Mouse (Mus musculus) 3T3-L1 (cell line): ENCODE results near the gene Wfdc13.
A peak's percentile ranks its signal among the peaks of the same experiment; 100 is the strongest.

Experiments used
- DNase-seq: peaks from one replicate; pipeline ENCODE4 v3.0.0-alpha.2; 2015; ENCODE audit warnings: low read depth, low spot score

The Wfdc13 gene

DNA sequence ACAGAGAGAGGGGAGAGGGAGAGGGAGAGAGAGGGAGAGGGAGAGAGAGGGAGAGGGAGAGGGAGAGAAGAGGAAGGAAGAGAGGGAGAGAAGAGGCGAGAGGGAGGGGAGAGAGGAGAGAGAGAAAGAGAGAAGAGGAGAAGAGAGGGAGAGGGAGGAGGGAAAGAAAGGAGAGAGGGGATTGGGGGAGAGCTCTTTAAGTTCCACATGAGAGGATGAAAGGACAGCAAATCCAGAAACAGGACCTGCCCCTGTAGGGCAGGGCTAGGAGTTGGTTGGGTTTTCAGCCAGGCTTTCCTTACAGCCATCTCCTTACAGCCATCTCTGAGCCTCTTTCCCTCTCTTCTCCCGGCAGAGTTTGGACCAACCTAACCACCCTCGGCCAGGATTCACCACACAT, at the start of gene Wfdc13:
TSS of gene Wfdc13 (plus strand) at position 301 of the 400 bp plus-strand sequence.
- DNase-seq = no peak

DNA sequence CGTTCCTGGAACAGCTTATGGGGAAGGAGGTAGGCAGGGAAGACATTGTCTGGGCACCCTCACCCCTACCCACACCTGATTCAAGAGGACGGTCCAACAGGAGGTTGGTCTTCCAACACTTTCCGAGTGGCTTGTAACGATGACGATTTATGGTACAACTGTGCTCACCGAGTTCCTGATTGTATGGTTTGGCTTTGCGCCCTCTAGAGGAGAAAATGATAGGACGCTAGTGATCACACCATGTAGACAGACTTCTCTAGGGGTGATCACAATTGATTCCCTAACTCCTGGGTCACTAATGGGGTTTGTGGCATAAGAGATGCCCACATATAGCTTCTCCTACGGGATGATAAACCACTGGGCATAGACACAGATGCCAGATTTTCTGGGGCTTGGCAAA, 49.6 kb upstream of the Wfdc13 start:
- peak; percentile 16 for DNase-seq

DNA sequence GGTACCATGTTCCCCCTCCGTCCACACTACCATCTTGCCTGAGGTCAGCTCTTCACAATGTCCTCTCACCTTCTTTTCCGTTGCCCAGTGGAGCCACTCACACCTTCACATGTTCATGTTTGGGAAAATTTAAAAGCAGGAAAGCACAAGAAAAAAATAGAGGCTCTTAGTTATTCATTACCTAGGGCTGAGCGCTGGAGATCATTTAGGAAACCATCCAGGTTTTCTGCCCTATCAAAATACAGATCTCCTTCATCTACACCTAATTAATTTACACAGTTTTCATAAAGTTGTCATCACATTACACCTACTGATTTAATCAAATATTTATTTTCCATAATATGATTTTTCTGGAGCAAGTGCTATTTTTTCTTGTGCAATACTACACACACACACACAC, 46.2 kb upstream of the Wfdc13 start, which contains the start of gene Wfdc16:
TSS of gene Wfdc16 (minus strand) at position 101 of the 400 bp plus-strand sequence.
- no peak for DNase-seq

DNA sequence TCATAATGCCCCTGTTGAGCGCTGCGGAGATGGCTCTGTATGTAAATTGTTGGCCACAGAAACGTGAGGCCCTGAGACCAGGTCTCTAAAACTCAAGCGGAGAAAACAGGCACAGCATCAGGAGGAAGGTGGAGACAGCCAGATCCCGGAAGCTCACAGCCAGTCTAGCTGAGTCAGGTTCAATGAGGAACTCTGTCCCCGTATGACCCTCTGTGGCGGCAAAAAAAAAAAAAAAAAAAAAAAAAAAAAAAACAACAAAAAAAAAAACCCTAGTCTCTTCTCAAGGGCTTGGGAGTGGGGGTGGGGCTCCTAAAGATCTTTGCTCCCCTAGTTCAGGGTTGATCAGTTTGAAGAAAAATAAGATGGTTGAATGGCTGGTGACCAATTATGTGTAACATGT, 43.8 kb upstream of the Wfdc13 start:
- no peak for DNase-seq

DNA sequence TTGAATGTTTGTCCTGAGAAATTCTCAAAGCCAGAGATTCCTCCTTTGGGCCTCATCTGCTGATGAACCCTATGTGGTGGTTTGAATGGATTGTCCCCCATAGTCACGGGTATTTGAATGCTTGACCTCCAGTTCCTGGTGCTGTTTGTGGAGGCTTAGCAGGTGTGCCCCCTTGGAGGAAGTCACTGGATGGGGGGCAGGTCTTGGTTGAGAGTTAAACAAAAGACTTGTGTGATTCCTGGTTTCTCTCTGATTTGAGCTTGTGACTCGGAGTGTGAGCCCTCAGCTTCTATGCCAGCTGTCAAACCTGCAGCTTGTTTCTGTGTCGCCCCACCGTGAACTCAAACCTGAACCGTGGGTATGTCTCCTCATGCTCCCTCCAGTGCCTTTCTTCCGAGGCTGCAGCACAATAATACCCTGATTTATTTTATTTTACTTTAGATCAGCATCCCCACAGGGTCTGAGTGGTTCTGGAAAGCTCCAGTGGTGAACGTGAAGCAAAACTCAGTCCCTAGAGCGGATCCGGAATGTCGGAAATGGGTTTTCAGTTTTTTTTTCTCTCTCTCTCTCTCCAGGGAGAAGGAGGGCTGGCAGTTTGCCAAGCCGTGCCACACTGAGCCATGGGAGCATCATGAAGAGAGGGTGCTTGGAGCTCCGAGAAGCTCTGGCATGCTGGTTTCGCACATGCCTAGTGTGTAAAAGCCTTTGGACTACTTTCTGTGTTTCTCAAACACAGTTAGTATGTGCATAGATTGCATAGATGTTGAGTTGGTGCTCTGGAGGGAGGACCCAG, 42.8 kb upstream of the Wfdc13 start:
- DNase-seq = no peak

DNA sequence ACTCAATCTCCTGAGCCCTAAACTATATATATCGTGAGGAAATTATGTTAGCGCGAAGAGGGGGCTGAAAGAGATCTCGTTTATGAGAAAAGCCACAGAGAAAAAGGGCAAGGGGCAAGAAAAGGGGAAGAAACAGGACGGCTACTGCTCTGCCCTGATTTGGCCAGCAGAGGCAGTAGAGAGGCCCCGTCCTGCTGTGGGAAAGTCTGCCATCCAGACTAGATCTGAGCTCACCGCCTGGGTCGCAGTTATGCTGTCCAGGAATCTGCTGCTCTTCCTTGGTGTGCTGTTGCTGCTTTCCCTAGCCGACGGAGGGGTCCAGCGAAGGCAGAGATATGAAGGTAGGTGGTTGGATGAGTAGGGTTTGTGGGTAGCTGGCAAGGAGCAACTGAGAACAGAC, 29.0 kb upstream of the Wfdc13 start, which contains the start of gene Wfdc10:
TSS of gene Wfdc10 (plus strand) at position 189 of the 400 bp plus-strand sequence.
- DNase-seq = peak; percentile 44

DNA sequence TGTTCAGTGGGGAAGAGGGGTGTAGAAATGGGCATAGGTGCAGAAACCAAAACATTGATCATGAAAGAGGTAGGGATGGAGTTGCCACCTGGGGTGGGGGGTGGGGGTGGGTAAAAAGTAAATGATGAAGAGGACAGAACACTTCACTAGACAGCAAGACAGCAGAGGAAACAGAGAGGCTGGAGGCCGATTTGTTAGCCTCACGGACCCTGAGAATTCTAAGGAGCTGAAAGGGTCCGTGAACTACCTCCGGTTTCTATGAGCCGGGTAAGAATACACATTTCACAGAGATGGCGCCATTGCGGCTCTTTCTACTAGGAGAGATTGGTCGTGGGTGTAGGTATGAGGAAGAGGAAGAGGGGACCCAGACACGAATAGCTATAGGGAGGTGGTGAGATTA, 28.4 kb upstream of the Wfdc13 start, which contains the start of gene Wfdc9:
TSS of gene Wfdc9 (minus strand) at position 101 of the 400 bp plus-strand sequence.
- no peak for DNase-seq

DNA sequence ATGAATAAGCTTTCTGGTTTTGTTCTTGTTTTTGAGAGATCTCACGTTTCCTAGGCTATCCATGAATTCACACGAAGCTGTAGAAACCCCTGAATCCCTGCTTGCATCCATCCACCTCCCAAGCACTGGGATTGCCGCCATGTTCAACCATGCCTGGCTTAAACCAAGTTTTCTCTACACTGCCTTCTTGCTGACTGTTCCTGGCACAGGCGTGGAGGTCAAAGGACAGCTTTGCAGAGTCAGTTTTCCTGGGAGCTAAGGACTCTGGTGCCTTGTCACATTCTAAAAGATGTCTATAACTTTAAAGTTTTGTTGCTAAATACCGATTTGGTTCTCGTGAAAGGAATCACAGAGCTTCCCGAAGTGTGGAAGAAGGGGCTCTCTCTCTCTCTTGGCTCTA, 20.1 kb upstream of the Wfdc13 start:
- no peak for DNase-seq

DNA sequence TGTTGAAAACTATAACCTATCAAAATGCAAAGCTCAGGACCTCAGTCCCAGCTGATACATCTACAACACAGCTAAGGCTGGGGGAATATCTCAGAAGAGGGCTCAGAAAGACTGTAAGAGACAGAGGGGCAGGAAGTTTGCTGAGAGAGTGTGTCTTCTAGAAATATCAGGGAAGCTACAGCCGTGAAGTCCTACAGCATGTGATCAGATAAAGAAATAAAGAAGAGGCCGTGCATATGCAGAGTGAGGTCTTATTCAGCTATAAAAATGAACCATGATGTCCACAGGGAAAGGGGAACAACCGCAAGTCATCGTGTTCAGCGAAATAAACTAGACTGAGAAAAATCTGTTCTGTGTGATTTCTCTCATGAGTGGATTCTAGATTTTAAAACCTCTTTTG, 14.6 kb upstream of the Wfdc13 start:
- no peak for DNase-seq

DNA sequence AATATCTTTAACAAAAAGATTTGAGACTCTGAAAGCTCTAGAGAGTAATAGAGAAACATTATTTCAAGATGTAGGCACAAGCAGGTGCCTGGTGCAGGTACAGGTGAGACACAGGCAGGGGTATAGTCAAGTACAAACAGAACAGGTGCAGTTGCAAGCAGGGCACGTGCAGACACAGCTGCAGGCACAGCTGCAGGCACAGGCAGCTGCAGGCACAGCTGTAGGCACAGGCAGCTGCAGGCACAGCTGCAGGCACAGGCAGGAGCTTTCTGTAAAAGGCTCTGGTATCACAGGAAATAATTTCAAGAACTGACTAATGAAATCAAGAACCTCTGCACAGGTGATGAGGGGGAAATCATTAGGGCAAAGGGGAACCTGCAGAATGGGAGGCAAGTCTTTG, 14.0 kb upstream of the Wfdc13 start:
- DNase-seq = no peak

DNA sequence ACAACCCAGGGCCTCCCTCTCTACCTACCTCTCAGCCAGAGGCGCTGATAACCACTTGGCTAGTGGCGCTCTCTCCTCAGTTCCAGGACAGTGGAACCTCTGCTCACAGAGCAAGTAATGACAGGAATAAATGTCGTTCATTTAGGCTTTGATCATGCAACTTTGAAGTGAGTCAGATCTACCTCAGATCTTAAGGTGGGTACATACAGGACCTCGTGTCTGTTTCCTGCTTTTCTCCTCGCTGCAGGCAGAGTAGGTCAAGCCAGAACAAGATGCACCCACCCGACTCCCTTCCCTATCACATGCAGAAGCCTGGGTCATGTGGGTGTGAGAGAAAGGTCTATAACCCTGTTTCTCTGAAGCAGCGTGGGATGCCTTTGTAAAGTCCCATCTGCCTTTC, 10.9 kb upstream of the Wfdc13 start, which contains the start of gene Wfdc11:
TSS of gene Wfdc11 (minus strand) at position 101 of the 400 bp plus-strand sequence.
- DNase-seq = no peak

DNA sequence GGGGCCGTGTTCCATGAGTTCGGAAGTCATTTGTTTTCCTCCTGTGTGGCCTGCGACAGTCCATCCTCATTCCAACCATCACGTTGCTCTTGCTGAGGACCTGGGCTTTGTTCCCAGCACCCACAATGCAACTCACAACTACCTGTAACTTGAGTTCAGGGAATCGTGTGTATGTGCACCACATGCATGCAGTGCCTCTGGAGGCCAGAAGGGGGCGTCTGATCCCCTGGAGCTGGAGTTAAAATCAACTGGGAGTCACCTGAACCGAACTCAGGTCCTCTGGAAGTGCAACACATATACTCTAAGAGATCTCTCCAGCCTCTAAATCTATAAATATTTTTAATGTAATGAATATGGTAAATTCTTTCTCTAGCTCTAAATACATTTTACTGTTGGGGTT, 8.8 kb upstream of the Wfdc13 start:
- DNase-seq = no peak

DNA sequence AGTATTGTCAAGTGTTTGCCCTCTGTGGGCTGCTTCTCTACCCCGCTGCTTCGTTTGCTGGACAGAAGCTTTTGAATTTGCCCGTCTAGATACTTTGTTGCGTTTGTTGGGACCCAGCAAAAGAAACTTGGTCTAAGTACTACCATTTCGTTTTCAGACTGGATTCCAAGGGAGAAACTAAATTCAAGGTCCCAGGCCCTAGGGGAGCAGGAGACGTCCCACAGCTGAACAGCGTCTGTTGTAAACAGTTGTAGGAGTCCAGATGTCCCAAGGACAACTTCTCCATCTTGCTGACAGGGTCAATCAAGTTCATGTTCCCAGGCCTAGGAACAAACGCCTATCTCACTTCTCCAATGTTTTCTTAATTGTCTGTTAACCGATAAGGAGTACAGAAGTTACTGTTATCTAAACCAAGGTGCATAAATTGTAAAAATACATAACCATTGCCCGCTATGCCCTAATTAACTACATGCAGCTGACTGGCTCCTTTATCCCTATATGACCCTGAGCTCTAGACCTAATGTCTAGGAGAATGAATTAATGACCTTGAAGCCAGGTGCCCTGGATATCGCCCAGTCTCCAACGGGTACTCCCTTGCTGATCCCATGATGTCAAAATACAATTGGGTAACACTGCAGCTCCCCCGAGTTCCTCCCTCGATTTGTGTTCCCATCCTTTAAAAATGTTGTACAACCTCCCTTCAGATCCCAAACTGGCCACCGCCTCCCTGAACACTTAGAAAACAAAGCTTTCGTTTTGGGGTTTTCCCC, 7.8 kb upstream of the Wfdc13 start:
- no peak for DNase-seq

DNA sequence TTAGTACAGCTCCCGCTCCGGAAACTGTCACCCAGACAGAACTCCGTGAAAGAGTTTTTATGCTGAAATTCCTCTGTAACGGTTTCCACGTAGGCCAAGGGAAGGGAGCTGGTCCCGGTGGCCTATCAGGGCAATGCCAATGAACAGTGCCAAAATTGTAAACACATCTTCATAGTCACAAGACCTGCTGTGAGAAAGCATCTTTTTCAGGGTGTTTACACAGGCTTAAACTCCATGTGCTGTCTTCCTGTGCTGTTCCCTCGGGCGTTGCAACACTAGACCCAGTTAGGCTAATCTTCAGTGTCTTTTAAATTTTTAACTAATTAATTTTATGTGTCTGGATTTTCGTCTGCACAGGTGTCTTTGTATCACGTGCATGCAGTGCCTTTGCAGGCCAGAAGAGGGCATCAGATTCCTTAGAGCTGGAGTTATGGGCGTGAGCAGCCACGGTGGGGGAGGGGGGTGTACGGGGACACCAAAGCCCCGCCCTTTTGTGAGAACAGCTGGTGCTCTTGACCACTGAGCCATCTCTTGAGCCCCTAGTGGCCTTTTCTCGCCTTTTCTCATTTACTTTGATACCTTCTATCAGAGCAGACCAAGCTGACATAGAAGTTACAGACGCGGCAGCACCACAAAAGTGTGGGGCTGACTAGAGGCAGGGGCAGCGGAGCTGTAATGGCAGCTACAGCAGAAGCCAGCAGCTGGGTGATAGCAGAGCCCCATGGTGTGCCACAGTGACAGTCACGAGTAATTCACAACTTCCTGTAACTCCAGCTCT, 5.9 kb upstream of the Wfdc13 start:
- peak; percentile 81 for DNase-seq

DNA sequence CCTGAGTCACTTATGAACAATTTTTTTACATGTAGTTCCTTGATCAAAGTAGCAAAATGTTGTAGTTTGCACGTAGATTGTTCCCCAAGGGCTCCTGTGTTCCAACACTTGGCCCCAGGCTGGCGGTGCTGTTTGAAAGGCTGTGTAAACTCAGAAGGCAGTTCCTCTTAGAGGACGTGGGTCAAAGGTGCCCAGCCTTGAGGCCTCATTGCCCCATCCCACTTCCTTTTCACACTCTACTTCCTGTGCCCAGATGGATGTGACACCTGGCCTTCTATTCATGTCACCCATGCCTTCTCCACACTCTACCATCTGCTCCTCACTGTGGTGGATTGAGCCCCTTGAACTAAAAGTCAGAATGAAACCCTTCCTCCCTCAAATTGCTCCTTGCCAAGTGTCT, 5.0 kb upstream of the Wfdc13 start:
- DNase-seq = no peak

DNA sequence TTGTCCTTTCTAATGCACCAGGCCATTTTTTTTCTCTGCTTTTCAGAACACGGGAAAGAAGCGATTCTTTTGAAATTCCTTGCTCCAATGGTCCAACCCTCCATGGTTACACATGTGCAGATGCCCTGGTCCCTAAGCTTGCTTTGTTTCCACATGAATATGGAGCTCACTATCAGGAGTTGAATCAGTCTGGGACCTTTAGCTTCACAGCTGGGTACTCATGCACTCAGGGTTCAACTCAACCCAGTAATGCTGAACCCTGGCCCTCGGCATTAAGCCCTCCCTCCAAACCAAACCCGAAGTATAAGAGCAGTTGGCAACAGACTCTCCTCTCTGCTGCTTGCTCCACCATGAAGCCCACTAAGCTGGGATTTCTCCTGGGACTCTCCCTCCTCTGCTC, 13.3 kb downstream of the Wfdc13 start, which contains the start of gene Spint4:
TSS of gene Spint4 (plus strand) at position 301 of the 400 bp plus-strand sequence.
- DNase-seq = no peak

DNA sequence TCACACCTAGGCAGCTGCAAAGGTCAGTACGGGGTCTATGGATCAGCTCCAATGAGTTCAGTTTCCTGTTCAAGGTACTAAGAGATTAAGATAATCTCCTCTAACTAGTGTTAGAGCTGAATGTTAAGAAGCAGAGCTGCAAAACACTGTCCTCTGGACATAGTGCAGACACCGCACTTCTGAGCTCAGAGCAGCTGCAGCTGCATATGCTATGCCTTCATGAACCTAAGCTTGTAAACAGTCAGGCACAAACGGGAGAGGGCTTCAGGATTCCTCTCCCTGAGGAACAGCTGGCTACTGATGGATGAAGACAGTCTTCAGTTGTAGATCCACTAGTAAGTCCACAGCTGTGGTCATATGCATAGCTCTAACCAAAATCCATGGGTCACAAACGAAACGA, 16.1 kb downstream of the Wfdc13 start:
- DNase-seq = no peak

DNA sequence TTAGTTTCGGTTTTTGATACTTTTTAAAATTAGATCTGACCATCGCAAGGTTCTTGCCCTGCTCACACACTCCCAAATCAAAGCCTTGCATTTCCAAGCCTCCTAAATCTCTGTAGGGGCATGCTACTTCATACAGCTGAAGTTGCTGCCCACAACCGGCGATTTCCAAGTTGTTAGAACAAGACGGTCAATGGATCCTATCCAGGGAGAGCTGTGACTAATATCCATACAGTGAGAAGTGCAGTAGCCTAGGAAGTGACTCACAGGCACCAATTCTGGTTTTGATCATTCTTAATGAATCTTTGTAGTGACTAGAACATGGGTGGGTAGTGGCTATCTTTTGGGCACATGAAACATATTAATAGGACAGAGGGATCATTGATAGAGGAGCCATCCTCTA, 16.9 kb downstream of the Wfdc13 start:
- DNase-seq = peak; percentile 86

DNA sequence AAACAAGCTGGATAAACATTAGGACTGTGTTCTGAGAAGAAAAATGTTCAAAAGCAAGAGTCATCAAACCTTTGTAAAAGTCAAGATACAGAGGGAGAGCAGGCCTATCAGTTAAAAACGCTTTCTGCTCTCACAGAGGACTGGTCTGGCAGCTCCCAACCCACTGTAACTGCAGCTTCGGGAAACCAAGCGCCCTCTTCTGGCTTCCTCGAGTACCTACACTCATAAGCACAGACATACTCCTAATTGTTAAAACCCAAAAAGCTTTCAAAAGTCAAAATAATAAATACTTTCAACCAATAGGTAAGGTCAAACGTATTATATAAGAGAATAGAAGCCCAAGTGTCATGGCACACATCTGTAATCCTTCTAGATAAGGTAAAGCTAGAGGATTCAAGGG, 19.3 kb downstream of the Wfdc13 start:
- no peak for DNase-seq

DNA sequence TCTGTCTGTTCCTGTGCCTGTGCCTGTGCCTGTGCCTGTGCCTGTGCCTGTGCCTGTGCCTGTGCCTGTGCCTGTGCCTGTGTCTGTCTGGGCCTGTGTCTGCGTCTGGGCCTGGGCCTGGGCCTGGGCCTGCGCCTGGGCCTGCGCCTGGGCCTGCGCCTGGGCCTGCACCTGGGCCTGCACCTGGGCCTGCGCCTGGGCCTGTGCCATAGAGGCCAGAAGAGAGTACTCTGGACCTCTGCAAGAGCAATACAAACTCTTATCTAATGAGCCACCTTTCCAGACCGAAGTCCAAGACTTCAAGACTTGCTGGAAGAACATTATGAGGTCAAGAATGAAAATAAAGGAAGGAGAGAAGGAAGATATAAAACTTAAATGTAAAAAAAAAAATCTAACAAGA, 20.4 kb downstream of the Wfdc13 start:
- DNase-seq = no peak

DNA sequence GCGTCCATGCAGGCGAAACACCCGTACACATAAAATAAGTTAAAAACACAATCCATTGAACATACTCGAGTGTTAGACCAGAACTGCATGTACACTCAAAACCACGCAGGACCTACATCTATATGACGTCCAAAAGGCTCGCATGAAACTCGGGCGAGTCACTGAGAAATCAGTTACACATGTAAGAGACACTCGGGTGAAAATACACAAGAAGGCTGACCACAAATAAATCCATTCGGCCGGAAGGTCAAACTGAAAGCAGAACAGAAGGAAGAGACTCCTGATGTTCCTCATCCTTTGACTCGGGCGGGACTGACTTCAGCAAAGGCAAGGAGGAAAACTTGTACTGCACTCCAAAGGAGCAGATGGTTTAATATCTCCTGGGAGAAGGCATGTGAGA, 21.1 kb downstream of the Wfdc13 start:
- DNase-seq = peak; percentile 20

DNA sequence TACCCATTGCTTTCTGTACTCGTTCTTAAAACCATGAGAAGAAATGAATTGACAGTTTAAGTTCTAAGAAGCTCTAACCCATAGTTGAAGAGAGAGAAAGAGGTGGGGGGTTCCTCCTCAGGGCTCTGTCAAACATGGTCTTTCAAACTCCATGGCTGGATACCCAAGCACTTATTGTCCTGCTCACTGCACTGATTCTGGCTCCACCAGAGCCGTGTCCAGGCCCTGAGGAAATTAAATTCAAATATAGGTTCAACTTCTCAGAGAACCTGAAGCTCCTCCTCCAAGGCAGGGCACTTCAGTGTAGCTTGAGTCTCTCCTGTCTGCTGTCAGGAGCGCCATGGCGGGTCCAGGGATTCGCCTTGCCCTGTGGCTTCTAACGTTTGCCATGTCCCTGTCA, 30.1 kb downstream of the Wfdc13 start, which contains the start of gene Spint5:
TSS of gene Spint5 (plus strand) at position 301 of the 400 bp plus-strand sequence.
- no peak for DNase-seq
